In genomic region chr13:56194181-56194580, GRCm38 (mm10) we compare ENCODE assay signal across 28 mouse cellular contexts. TPM values are rescaled to one million over a fixed set of nuclear protein-coding genes. Genes with fewer than 3 reads are reported as not detected.
"Had no signal": no experiment of that assay in that cellular context is flagged by ENCODE, and none has a peak within 500 bp of the region (broad histone marks: within the 10 kb centered on the region; RNA-seq: fewer than 3 reads in every experiment).

No protein-coding gene starts in this region.

RNA-seq across cellular contexts. Expression of gene Tifab, which starts 15.5 kb away (rescaled TPM):
- polyA plus RNA-seq: myocyte had no signal

RNA-seq across cellular contexts. Expression of gene Neurog1, which starts 57.8 kb away (rescaled TPM):
- total RNA-seq: left cerebral cortex, postnatal 10 days; left cerebral cortex, postnatal 14 days; left cerebral cortex, postnatal 36 days; left cerebral cortex, postnatal 4 days; liver, adult 2 months; megakaryocyte progenitor cell, adult 5-6 weeks; megakaryocyte, adult 5-6 weeks; megakaryocyte-erythroid progenitor cell, adult 5-6 weeks; midbrain, postnatal 0 days; monocyte, adult 5-6 weeks had no signal
- polyA plus RNA-seq: limb, embryonic 11.5 days; limb, embryonic 12.5 days; limb, embryonic 13.5 days; limb, embryonic 15.5 days; liver, adult 2 months; liver, embryonic 11.5 days; liver, embryonic 12.5 days; liver, embryonic 13.5 days; liver, embryonic 14.5 days; liver, embryonic 15.5 days; liver, embryonic 16.5 days; liver, postnatal 0 days; lung, adult 2 months; lung, embryonic 14.5 days; lung, embryonic 15.5 days; lung, embryonic 16.5 days; lung, postnatal 0 days; macrophage; midbrain, postnatal 0 days; myocyte had no signal
